ENCODE assay signal across 17 mouse cellular contexts in the genomic region with DNA sequence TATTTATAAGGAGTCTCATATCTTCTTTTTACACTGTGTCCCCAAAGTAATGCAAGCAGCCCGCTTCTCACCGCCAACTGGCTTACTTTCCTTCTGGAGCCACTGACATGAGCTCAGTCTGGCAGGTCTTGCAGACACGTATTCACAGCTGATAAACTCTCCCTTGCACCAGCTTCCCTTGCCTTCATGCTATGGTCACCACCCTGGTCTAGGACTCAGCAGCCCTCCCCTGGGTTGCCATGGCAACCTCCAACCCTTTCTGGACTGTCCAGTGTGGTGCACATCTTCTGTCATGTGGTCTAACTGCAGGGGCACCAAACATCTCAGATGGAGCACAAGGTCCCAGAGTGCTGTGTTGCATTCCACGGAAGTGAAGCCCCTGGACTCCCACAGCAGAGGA.
DNase-seq lines count a peak whose midpoint lies in the region; ATAC-seq and TF ChIP-seq lines count a peak whose summit lies in the region.
"Had no signal": no experiment of that assay in that cellular context is flagged by ENCODE, and none has a peak within 500 bp of the region (broad histone marks: within the 10 kb centered on the region; RNA-seq: fewer than 3 reads in every experiment).

No protein-coding gene starts in this region.

- TF ChIP-seq CTCF in brain, embryonic 14.5 days (IDR thresholded peaks at IDR 0.05; ENCODE audit: borderline replicate concordance, extremely low read depth, insufficient read depth, insufficient read length), result no peak
- no peak for TF ChIP-seq CTCF in midbrain, postnatal 0 days (IDR thresholded peaks at IDR 0.05)
- no peak for TF ChIP-seq CTCF in lung, adult 2 months (IDR thresholded peaks at IDR 0.05; ENCODE audit: insufficient read depth, low read length)

- no peaks in the 10 kb centered on the region for H3K36me3 ChIP-seq in midbrain, postnatal 0 days (ENCODE audit: insufficient read depth, low read length)
- H3K36me3 ChIP-seq: embryonic facial prominence, embryonic 12.5 days; forebrain, embryonic 12.5 days; limb, embryonic 15.5 days; midbrain, embryonic 12.5 days had no signal

- intact Hi-C loops in gastrocnemius, postnatal 14 days (cut with DNase I; ENCODE audit: low total_unique reads), result no loop called here

- H3K27me3 ChIP-seq in midbrain, postnatal 0 days (ENCODE audit: insufficient read depth, low read length), result no peaks in the 10 kb centered on the region
- H3K27me3 ChIP-seq: embryonic facial prominence, embryonic 12.5 days; forebrain, embryonic 12.5 days; limb, embryonic 15.5 days; midbrain, embryonic 12.5 days had no signal

- no peak overlapping the region for H3K9ac ChIP-seq in midbrain, postnatal 0 days (replicated peaks; ENCODE audit: low read length, poor library complexity, severe bottlenecking)
- H3K9ac ChIP-seq: embryonic facial prominence, embryonic 12.5 days; forebrain, embryonic 12.5 days; limb, embryonic 15.5 days; lung, embryonic 14.5 days; midbrain, embryonic 12.5 days had no signal

- no peak for TF ChIP-seq POLR2A in brain, embryonic 14.5 days (IDR thresholded peaks at IDR 0.05; ENCODE audit: borderline replicate concordance, extremely low read depth, insufficient read depth, insufficient read length, poor library complexity, severe bottlenecking)
- TF ChIP-seq POLR2A in lung, adult 2 months (IDR thresholded peaks at IDR 0.05; ENCODE audit: borderline replicate concordance, extremely low read depth, low read depth, low read length), result no peak

- DNase-seq in cerebellum, adult 11-12 months, result peak; percentile 42
- DNase-seq in cerebellum, adult 11 months, result no peak
- peak; percentile 44 for DNase-seq in brain, embryonic 14.5 days (ENCODE audit: low read depth)
- peak; percentile 20 for DNase-seq in gastrocnemius, postnatal 14 days
- peak; percentile 44 for DNase-seq in midbrain, postnatal 0 days (ENCODE audit: low spot score)
- DNase-seq in lung, postnatal 25 days (ENCODE audit: low spot score), result no peak
- DNase-seq in spleen, postnatal 14 days (ENCODE audit: low spot score in 2 of 2), result no peak
- no peak for DNase-seq in lung, adult 2 months
- DNase-seq: adrenal gland, adult 8-10 months; lung, embryonic 14.5 days; right cerebral cortex, postnatal 4 days had no signal

- no peak for ATAC-seq in midbrain, postnatal 0 days (ENCODE audit: low FRiP score)
- ATAC-seq: inflammation-experienced regulatory T-cells, adult 6 months had no signal

- H3K4me2 ChIP-seq in midbrain, postnatal 0 days (ENCODE audit: low read depth, low read length, poor library complexity, severe bottlenecking), result no peak overlapping the region
- H3K4me2 ChIP-seq: embryonic facial prominence, embryonic 12.5 days; forebrain, embryonic 12.5 days; limb, embryonic 15.5 days; lung, embryonic 14.5 days; midbrain, embryonic 12.5 days had no signal

- H3K4me3 ChIP-seq in midbrain, postnatal 0 days (ENCODE audit: low read depth, low read length), result no peak overlapping the region
- no peak overlapping the region for H3K4me3 ChIP-seq in lung, adult 2 months (replicated peaks; ENCODE audit: extremely low read depth, low read depth, low read length)
- H3K4me3 ChIP-seq: embryonic facial prominence, embryonic 12.5 days; forebrain, embryonic 12.5 days; limb, embryonic 15.5 days; midbrain, embryonic 12.5 days had no signal

- H3K4me1 ChIP-seq in midbrain, postnatal 0 days (ENCODE audit: insufficient read depth, low read length), result peaks cover 13% of the 10 kb centered on the region; the same call in 1 of the 2 replicates
- H3K4me1 ChIP-seq in lung, adult 2 months (ENCODE audit: control insufficient read depth, insufficient read depth, low read length), result no peaks in the 10 kb centered on the region

- WGBS in midbrain, postnatal 0 days, result 52% methylated on average over 4 of the region's 4 CpGs
- 55% methylated on average over 4 of the region's 4 CpGs for WGBS in lung, adult 2 months

- H3K9me3 ChIP-seq in midbrain, postnatal 0 days (ENCODE audit: low read length), result no peaks in the 10 kb centered on the region
- H3K9me3 ChIP-seq: embryonic facial prominence, embryonic 12.5 days; limb, embryonic 15.5 days; midbrain, embryonic 12.5 days had no signal

- H3K27ac ChIP-seq in midbrain, postnatal 0 days (ENCODE audit: low read depth, low read length), result no peak overlapping the region
- H3K27ac ChIP-seq: embryonic facial prominence, embryonic 12.5 days; forebrain, embryonic 12.5 days; kidney, postnatal 0 days; limb, embryonic 15.5 days; midbrain, embryonic 12.5 days had no signal

Comparison
In these comparisons a context has a peak if more than half of its experiments do, and no peak if none do; other contexts are left out.
1. DNase-seq: peak in cerebellum, adult 11-12 months (single experiment), brain, embryonic 14.5 days (single experiment), gastrocnemius, postnatal 14 days (single experiment) and midbrain, postnatal 0 days (single experiment); none in cerebellum, adult 11 months (single experiment), lung, postnatal 25 days (single experiment), spleen, postnatal 14 days (0 of 2) and lung, adult 2 months (single experiment).